Mouse (Mus musculus) gastrocnemius, adult 18-20 months (tissue): ENCODE results near the gene Cog4. TPM values are rescaled to one million over a fixed set of nuclear protein-coding genes. Genes with fewer than 3 reads are reported as not detected.
A peak's percentile ranks its signal among the peaks of the same experiment; 100 is the strongest.
"Not testable (repeated sequence)": the region's sequence is repeated elsewhere in the genome, so short reads cannot be mapped to it uniquely, and the experiment has no call there.

Source experiments
- DNase-seq: peaks from one replicate; pipeline ENCODE4 v3.0.0; 2021; ENCODE audit warnings: low spot score
- total RNA-seq, 2 experiments: library from RNA; stranded (reverse); gene quantifications; 2 replicates each; pipeline ENCODE4 v1.2.3; 2021

The Cog4 gene
- total RNA-seq, 2 experiments from 2014 or later = 63.7 to 63.8 TPM

DNA sequence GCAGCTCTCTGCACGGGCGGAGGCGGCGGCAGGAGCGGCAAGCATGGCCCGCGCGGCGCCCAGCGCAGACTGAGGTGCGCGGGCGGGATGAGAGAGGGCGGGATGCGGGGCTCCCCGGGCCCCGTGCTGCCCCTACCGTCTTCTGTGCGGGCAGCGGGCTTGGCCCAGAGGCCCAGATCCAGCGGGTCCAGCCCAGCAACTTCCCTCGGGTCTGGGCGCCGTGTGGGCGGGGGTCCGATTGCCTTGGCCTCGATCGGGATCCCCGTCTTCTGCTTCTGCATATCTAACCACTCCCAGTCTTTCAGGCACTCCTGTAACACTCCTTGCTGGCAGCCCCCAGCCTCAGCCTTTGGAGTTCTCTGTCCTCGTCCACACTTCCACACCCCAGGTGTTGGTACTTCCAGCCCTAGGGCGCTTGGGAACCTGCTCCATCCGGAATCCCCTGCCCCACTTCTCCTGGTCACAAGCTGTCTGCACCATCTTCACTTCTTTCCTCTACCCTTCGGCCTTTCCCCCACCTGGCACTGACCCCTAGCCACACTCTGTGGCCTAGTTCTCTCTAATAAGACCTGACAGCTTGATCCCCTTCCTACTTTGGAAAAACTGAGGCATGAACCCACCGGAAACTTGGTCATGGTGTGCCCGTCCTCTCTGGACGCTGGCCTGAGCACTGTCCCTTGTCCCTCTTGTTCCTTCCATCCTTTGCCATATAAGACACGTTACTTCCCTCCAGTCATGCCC, 73.8 kb downstream of the Cog4 start:
- DNase-seq = peak; percentile 33

DNA sequence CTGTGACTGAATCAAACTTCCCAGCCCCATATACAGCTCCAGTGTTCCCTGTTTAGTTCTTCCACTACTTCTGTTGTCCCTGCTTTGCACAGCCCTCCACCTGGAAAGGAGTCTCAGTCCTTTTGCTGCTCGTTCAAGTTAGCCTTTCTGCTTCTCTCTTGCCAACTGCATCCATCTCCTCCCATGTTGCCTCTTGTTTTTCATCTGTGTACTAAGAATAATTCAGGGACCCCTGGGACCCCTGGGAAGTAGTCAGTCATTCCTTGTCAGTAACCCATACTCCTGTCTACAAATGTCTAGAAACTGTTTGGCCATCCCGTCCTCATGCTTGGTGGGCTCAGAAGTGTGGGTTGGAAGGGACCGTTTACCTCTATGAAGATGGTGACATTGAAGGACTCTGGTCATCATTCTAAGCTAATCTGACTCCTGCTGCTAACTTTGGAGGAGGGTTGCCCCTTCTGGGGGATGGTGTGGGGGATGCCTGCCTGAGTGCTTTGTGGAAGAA, 74.4 kb downstream of the Cog4 start:
- DNase-seq = no peak

DNA sequence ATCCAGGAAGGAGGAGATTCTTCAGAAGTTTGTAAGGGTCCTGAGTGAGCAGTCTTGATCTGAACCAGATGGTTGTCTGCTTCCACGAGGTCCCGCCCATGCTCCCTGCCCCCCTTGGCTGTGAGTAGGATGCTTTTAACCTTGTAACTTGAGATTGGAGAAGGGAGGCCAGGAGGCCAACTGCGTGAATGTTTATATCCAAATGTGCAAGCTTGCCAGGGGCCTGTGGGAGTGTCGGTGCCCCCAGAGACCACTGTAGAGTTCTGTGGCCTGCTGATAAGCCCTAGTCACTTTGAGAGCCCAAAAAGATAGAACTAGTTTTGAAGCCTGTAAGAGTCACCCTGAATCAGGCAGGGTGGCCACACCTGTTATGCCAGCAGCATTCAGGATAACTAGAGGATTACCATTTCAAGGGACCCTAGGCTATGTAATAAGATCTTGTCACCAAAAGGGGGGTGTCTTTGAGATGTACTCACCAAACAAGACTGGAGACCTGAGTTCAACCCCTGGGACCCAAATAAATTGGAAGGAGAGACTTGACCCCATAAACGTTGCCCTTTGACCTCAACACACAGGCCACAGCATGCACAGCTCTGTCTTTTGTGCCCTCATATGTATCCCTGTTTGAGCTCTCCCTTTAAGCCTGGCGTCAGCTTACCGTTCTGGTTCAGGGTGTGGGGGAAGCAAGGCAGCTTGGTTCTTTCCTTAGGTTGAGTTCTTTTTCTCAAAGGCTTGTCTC, 75.3 kb downstream of the Cog4 start:
- DNase-seq = peak; percentile 75

DNA sequence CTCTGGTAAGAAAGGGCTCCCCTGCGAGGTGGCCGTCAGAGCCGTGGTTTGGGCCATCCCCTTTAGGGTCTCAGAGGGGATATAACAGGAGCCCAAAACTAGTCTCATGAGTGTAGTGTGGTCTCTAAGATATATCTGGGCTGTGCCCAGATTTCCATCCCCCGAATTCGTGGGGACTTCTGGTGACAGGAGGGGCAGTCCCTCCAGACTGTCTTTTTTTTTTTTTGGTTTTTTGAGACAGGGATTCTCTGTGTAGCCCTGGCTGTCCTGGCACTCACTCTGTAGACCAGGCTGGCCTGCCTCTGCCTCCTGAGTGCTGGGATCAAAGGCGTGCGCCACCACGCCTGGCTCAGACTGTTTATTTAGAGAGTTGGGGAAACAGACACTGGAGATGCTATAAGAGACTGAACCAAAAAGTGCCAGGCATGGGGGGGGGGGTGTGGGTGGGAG, 79.3 kb downstream of the Cog4 start:
- no peak for DNase-seq

DNA sequence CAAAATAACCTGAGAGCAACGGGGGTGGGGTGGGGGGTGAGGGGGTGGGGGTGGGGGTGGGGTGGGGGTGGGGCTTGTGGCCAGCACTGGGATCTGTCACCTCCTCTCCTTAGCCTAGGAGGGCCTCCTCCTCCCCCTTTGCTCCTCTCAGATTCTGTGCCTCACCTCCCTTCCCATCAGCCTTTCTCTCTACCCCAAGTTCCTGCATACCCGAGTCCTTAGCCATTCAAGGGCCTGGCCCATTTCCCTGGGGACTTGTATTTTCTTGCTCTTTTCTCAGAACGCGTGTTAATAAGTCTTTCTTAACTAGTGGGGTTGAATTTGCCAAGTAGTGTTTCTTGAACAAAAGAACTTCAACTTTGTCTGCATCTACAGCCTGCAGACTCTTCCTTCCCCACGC, 80.3 kb downstream of the Cog4 start:
- no peak for DNase-seq

DNA sequence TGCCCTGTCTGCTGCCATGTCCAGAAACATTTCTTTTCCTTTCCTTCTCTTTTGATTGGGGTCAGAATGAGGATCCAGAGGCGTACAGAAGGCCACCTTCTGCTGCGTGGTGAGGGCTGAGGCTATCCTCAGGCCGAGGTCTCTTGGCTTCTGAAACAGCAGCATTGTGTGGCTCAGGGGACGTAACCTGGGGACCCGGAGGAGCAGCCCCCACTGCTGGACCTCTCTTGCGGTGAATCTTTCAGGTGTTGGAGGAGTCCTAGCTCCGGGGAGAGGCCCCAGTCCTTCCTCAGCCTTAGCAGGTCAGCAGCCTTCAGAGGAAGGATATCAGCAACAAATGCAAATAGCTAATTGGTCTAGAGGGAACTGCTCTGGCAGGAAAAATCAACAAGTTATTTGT, 82.0 kb downstream of the Cog4 start:
- DNase-seq = no peak

DNA sequence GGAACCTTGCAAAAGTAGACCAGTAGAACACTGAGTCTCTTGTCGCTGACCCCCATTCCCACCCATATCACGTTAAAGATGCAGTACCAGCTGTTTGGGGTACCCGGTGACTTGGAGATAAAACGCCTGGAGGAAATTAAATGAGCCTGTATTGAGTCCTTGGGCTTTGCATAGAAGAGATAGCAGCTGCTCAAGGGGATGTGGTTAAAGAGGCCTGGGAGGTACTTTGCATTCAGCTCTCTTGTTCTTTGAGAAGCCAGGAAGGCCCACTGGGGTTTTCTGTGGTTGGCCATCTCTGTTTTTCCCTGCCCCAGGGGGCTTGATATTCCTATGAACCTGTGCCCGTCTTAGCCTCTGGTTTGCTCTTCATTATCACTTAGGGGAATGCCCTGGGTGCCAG, 82.7 kb downstream of the Cog4 start:
- no peak for DNase-seq

DNA sequence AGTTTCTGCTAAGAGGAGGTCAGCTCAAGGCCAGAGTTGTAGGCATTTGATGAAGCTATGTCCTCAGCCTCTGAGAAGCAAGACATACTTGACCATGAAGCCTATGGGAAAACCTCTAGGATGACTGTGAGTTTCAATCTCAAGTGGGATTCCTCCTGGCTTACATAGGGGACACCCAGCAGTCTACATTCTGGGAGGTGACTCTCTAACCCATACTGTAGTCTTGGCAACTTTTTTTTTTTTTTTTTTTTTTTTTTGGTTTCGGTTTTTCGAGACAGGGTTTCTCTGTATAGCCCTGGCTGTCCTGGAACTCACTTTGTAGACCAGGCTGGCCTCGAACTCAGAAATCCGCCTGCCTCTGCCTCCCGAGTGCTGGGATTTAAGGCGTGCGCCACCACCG, 83.3 kb downstream of the Cog4 start:
- DNase-seq = not testable (repeated sequence)

DNA sequence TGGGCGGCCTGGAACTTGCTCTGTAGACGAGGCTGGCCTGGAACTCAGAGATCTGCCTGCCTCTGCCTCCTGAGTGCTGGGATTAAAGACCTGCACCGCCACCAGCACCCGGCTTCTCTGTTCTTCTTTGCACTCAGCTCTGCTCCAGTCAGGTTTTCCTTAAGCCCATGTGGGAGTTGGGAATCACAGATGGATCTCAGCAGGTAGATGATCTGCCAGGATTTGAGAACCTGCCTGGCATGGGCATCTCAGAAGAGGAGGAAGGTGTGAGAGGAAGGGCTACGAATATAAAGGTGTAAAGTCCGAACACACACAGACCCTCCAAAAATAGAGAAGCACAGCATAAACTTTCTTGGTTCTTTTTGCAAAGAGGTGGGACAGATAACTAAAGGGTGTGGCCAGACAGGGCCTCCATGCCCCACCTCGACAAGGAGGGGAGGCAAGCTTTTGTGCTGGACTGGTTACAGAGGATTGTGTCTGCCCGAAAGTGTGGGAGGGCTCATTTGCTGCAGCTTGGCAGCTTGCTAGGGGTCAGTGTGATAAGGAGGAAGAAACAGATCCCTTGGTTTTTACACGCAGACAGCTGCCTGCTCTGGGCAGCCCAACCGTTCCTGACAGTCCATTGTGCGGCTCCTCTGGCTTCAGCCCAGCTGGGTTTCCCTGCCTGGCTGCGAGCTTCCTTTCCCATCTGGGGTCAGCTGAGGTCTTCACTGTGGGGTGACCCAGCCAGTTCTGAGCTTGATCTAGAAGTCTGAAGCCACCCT, 85.0 kb downstream of the Cog4 start:
- DNase-seq = peak; percentile 55

Other genes starting within 250 kb of the Cog4 start
- gene Vac14, start 228.0 kb upstream of the Cog4 start, total RNA-seq = 10 to 100 TPM; 19.7 to 20.7 TPM
- 100 to 1,000 TPM; 104 to 126 TPM for gene Mtss1l, start 125.1 kb upstream of the Cog4 start, total RNA-seq
- gene Il34, start 40.7 kb upstream of the Cog4 start, total RNA-seq = 1 to 10 TPM; 5.2 to 5.7 TPM
- 10 to 100 TPM; 13.2 to 16.1 TPM for gene Sf3b3, start 187 bp downstream of the Cog4 start, total RNA-seq
- 1 to 10 TPM; 3.6 to 4.4 TPM for gene Fuk, start 55.9 kb downstream of the Cog4 start, total RNA-seq
- 10 to 100 TPM; 45.6 to 54.6 TPM for gene St3gal2, start 73.3 kb downstream of the Cog4 start, total RNA-seq
- gene Ddx19a, start 151.2 kb downstream of the Cog4 start, total RNA-seq = 10 to 100 TPM; 27.2 to 31.8 TPM
- 10 to 100 TPM; 10.8 to 11.7 TPM for gene Ddx19b, start 185.2 kb downstream of the Cog4 start, total RNA-seq
- 10 to 100 TPM; 43.1 to 54.1 TPM for gene Aars, start 186.5 kb downstream of the Cog4 start, total RNA-seq
- not detected for gene Exosc6, start 209.7 kb downstream of the Cog4 start, total RNA-seq
- under 1 TPM; 0.38 to 0.62 TPM for gene Clec18a, start 245.8 kb downstream of the Cog4 start, total RNA-seq
- 100 to 1,000 TPM; 115 to 127 TPM for gene Pdpr, start 248.0 kb downstream of the Cog4 start, total RNA-seq